Mouse (Mus musculus): ENCODE data around the gene Slc25a26.

GRCm38 (mm10) chr6:94550851-94551250 is 50.7 kb downstream of the Slc25a26 start:
- TF ChIP-seq POLR2A (IDR thresholded peaks at IDR 0.05; ENCODE audit: extremely low read depth, insufficient read depth, low read length) (no peak), CTCF (IDR thresholded peaks at IDR 0.05; ENCODE audit: extremely low read depth, insufficient read depth, low read length) (no peak)

All from cortical plate, adult 2 months (tissue).